Mouse (Mus musculus): ENCODE results near the gene Usp17la. TPM values are rescaled to one million over a fixed set of nuclear protein-coding genes. Genes with fewer than 3 reads are reported as not detected.
"Not testable (repeated sequence)": the region's sequence is repeated elsewhere in the genome, so short reads cannot be mapped to it uniquely, and the experiment has no call there.

Usp17la gene
- polyA plus RNA-seq (2012; rRNA removed): not detected in 2 replicates

DNA sequence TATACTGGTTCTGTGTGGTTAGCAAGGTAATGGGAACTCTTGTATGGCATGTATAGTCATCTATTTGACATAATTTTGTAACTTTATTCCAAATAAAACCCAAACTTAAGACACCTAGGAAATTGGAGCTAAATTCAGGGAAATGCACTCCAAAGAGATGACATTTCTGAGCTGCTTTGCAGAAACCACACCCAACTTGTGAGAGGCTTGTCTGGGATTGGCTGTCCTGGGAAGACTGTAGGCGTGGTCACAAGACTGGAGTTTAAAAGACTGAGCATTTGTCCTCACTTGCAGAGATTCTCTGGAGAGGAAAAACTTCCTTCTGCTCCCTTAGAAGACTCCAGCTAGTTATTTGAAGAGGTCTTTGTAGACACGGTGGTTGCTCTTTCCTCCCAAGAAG, at the start of gene Usp17la:
Gene Usp17la, plus strand, starts transcription at position 301 of the 400 bp plus-strand sequence.
- DNase-seq (ENCODE audit: low read depth): not testable (repeated sequence)

DNA sequence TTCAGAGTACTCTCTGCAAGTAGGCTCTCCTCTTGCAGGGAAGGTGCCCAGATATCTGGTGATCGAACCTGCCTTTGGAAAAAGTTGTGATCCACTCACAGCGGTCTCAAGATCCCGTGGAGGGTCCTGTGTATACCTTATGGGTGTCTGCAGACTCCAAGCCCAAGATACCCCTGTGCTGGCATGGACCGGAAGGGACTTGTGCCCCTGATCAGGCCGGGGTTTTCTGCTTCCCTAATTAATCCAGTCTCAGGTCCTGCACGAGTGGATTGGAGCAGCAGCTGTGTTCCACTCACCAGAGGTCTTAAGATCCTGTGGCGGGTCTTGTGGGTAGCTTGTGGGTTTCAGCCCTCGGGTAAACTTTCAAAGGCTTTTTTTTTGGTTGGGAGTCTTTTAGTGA, 46.5 kb upstream of the Usp17la start:
- not testable (repeated sequence) for DNase-seq (ENCODE audit: low read depth)

DNA sequence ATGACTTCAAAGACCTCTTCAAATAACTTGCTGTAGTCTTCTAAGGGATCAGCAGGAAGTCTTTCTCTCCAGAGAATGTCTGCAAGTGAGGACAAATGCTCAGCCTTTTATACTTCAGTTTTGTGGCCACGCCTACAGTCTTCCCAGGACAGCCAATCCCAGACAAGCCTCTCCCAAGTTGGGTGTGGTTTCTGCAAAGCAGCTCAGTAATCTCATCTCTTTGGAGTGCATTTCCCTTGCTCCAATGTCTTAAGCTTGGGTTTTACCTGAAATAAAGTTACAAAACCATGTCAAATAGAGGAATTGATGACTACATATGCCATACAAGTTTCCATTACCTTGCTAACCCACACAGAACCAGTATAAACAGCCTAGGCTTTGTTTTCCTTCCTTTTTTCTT, 14.3 kb upstream of the Usp17la start, which contains the start of gene Usp17lb:
Gene Usp17lb, minus strand, starts transcription at position 101 of the 400 bp plus-strand sequence.
- DNase-seq (ENCODE audit: low read depth): no peak

DNA sequence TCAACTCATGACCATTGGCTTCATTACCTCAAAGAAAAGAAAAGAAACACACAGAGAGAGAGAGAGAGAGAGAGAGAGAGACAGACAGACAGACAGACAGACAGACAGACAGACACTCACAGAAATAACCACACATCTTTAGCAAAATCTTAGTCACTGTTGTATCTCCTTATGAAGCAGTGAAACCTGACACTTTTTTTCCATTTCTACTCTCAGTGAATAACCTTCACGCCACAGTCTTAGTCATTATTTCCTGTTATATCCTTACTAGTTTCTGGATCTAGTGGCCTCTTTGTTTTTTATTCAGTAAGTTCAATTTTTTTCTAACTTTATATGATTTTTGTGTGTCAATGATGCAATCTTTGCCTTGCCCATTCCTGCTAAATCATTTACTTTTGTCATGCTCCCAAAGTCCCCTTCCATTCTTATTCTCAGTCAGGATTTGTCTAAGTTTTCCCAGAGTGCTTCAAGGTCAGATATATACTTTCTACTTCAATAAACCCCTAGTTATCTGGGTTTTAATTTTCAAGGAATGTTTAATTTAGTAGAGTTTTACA, 13.0 kb upstream of the Usp17la start:
- DNase-seq (ENCODE audit: low read depth): no peak

DNA sequence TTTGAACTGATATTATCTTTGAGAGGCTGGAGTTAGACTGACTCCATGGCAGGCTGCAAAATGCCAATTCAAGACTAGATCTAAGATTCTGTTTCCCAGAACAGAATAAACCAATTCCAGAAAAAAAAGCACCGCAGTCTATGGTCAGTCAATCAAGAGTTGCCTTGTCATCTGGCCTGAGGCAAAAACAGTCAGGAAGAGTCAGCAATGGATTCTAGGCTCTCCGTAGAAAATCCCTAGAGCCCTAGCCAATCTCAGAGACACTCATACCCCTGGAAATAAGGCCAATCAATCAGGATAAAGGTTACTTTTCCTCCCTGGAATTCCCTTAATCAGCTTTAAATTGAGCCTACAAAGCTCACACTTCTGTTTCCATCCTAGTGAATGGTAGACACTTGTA, 5.3 kb upstream of the Usp17la start:
- DNase-seq (ENCODE audit: low read depth): not testable (repeated sequence)

DNA sequence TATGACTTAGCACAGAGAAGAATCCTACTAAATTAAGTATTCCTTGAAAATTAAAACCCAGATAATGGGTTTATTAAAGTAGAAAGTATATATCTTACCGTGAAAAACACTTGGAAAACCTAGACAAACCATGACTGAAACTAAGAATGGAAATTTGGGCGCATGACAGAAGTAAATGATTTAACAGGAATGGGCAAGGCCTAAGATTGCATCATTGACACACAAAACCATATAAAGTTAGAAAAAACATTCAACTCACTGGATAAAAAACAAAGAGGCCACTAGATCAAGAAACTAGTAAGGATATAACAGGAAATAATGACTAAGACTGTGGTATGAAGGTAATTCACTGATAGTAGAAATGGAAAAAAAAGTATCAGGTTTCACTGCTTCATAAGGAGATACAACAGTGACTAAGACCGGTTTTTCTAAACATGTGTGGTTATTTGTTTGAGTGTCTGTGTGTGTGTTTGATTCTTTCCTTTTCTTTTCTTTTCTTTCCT, 1.5 kb upstream of the Usp17la start:
- DNase-seq (ENCODE audit: low read depth): no peak

DNA sequence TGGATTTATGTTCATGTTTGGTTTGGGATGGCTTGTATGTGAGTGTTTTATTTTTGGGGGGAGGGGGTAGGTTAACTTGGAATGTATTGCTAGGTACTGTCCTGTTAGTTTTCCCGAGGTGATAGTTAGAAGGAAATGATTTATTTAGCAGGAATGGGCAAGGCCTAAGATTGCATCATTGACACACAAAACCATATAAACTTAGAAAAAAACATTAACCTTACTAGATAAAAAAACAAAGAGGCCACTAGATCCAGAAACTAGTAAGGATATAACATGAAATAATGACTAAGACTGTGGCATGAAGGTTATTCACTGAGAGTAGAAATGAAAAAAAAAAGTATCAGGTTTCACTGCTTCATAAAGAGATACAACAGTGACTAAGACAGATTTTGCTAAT, 874 bp downstream of the Usp17la start:
- DNase-seq (ENCODE audit: low read depth): no peak

DNA sequence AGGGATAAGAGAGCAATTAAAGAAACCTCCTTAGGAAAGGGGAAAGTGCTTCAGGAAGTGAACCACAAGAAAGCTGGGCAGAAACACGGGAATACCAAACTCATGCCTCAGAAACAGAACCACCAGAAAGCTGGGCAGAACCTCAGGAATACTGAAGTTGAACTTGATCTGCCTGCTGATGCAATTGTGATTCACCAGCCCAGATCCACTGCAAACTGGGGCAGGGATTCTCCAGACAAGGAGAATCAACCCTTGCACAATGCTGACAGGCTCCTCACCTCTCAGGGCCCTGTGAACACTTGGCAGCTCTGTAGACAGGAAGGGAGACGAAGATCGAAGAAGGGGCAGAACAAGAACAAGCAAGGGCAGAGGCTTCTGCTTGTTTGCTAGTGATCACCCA, 4.6 kb downstream of the Usp17la start:
- DNase-seq (ENCODE audit: low read depth): no peak

DNA sequence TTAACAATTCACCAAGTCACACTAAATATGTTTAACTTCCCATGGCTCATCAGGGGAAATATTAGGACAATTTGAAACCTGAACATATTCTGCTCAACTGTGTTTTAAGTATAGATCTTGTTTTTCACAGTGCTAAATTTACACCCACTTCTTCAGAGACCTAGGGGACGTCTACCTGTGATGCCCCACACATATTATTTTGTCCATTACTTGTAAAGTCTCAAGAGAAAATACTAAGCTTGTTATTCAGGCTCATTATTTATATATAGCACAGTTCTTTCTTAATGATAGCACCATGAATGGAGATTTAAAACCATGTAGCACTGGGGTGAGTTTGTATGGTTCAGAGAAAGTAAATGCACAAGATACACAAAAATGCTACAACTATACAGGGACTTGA, 20.9 kb downstream of the Usp17la start, which contains the start of gene Olfr665:
Gene Olfr665, plus strand, starts transcription at position 301 of the 400 bp plus-strand sequence.
- DNase-seq (ENCODE audit: low read depth): no peak

DNA sequence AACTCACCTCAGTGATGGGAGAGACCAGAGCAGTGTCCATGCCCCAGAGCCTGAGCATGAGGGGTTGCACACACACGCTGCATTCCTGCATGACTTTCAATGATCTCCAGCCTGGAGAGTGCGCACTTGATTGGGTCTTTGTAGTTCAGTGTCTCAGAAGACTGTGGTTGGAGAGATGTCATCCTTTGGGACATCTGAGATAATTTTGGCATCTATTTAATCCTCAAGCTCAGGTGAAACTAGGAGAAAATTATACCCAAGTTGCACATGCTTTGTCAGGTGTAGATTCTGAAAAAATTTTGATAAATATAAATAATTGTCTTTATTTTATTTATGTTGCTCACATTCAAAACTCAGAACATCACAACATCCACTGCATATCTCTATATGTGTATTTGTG, 39.0 kb downstream of the Usp17la start, which contains the start of gene Olfr666:
Gene Olfr666, minus strand, starts transcription at position 101 of the 400 bp plus-strand sequence.
- DNase-seq (ENCODE audit: low read depth): no peak

Other genes with a start within 250 kb of the Usp17la start
- gene Olfr656, start 243.1 kb upstream of the Usp17la start, polyA plus RNA-seq (2012; rRNA removed): not detected in 2 replicates
- not detected in 2 replicates for gene Olfr657, start 232.2 kb upstream of the Usp17la start, polyA plus RNA-seq (2012; rRNA removed)
- gene Olfr658, start 209.7 kb upstream of the Usp17la start, polyA plus RNA-seq (2012; rRNA removed): 0.04 TPM in 2 replicates
- gene Olfr659, start 190.3 kb upstream of the Usp17la start, polyA plus RNA-seq (2012; rRNA removed): not detected in 2 replicates
- gene Olfr661, start 170.5 kb upstream of the Usp17la start, polyA plus RNA-seq (2012; rRNA removed): not detected in 2 replicates
- not detected in 2 replicates for gene Usp17le, start 79.5 kb upstream of the Usp17la start, polyA plus RNA-seq (2012; rRNA removed)
- 0.07 TPM in 1 of 2 replicates, not detected in the other for gene Usp17lb, start 14.4 kb upstream of the Usp17la start, polyA plus RNA-seq (2012; rRNA removed)
- gene Olfr665, start 21.0 kb downstream of the Usp17la start, polyA plus RNA-seq (2012; rRNA removed): not detected in 2 replicates
- 1.1 TPM in 1 of 2 replicates, not detected in the other for gene Olfr666, start 38.9 kb downstream of the Usp17la start, polyA plus RNA-seq (2012; rRNA removed)
- gene Olfr667, start 64.5 kb downstream of the Usp17la start, polyA plus RNA-seq (2012; rRNA removed): not detected in 2 replicates
- gene Olfr668, start 71.0 kb downstream of the Usp17la start, polyA plus RNA-seq (2012; rRNA removed): not detected in 2 replicates
- 0.13 TPM in 1 of 2 replicates, not detected in the other for gene Olfr669, start 77.2 kb downstream of the Usp17la start, polyA plus RNA-seq (2012; rRNA removed)
- not detected in 2 replicates for gene Olfr670, start 105.6 kb downstream of the Usp17la start, polyA plus RNA-seq (2012; rRNA removed)
- not detected in 2 replicates for gene Olfr671, start 122.1 kb downstream of the Usp17la start, polyA plus RNA-seq (2012; rRNA removed)
- not detected in 2 replicates for gene Olfr672, start 145.0 kb downstream of the Usp17la start, polyA plus RNA-seq (2012; rRNA removed)
- not detected in 2 replicates for gene Olfr675, start 171.5 kb downstream of the Usp17la start, polyA plus RNA-seq (2012; rRNA removed)
- not detected in 2 replicates for gene Olfr676, start 175.7 kb downstream of the Usp17la start, polyA plus RNA-seq (2012; rRNA removed)
- gene Olfr677, start 194.4 kb downstream of the Usp17la start, polyA plus RNA-seq (2012; rRNA removed): not detected in 2 replicates
- gene Olfr678, start 207.5 kb downstream of the Usp17la start, polyA plus RNA-seq (2012; rRNA removed): not detected in 2 replicates
- not detected in 2 replicates for gene Olfr679, start 224.2 kb downstream of the Usp17la start, polyA plus RNA-seq (2012; rRNA removed)
- gene Olfr680-ps1, start 235.8 kb downstream of the Usp17la start, polyA plus RNA-seq (2012; rRNA removed): not detected in 2 replicates

Measured in gonadal fat pad, adult 2 months (tissue).